Mouse (Mus musculus) embryonic facial prominence, embryonic 15.5 days (tissue): ENCODE results near the gene Glmp. TPM values are rescaled to one million over a fixed set of nuclear protein-coding genes. Genes with fewer than 3 reads are reported as not detected.

Experiments used
- ATAC-seq: fragments of 200-750 bp; cut with Nextera tagmentation; 2 replicates; pipeline ENCODE4 v1.8.0; 2017; ENCODE audit warnings: low read depth, moderate TSS enrichment; ENCODE audit not compliant: insufficient number of reproducible peaks, low FRiP score, low TSS enrichment
- H3K27ac ChIP-seq: fragments of 300-500 bp; sonication (generic); replicated peaks from 2 replicates; pipeline ENCODE4 v1.5.1; 2015; ENCODE audit warnings: mild to moderate bottlenecking, inconsistent platforms
- H3K27me3 ChIP-seq: fragments of 300-500 bp; sonication (generic); 2 replicates; pipeline ENCODE4 v1.6.1; 2015; ENCODE audit warnings: inconsistent platforms
- H3K36me3 ChIP-seq: fragments of 300-500 bp; sonication (generic); 2 replicates; pipeline ENCODE4 v1.6.1; 2015; ENCODE audit warnings: mild to moderate bottlenecking, inconsistent platforms
- H3K4me1 ChIP-seq: fragments of 300-500 bp; sonication (generic); 2 replicates; pipeline ENCODE4 v1.6.1; 2015; ENCODE audit warnings: inconsistent platforms
- H3K4me2 ChIP-seq: fragments of 300-500 bp; sonication (generic); replicated peaks from 2 replicates; pipeline ENCODE4 v1.6.1; 2015; ENCODE audit warnings: mild to moderate bottlenecking, inconsistent platforms
- H3K4me3 ChIP-seq: fragments of 300-500 bp; sonication (generic); replicated peaks from 2 replicates; pipeline ENCODE4 v1.5.1; 2015; ENCODE audit warnings: mild to moderate bottlenecking, inconsistent platforms
- H3K9ac ChIP-seq: fragments of 300-500 bp; sonication (generic); 2 replicates; pipeline ENCODE4 v1.6.1; 2015; ENCODE audit warnings: inconsistent platforms
- H3K9me3 ChIP-seq: fragments of 300-500 bp; sonication (generic); replicated peaks from 2 replicates; pipeline ENCODE4 v1.6.1; 2016; ENCODE audit warnings: inconsistent platforms
- WGBS: fragments of 180-500 bp; shearing (Covaris S2); methylation state at CpG from one replicate; pipeline ENCODE4 v1.1.7; 2015; 5-methylcytosine and 5-hydroxymethylcytosine counted together
- polyA plus RNA-seq: library from polyadenylated mRNA; unstranded; fragments of >200 nt; fragmentation: Nextera tagmentation; extraction: Ambion mirVana; gene quantifications from 2 replicates; pipeline ENCODE4 v1.2.1, GENCODE M21; 2015

Gene Glmp
- polyA plus RNA-seq, 1 experiment from 2014 or later = 212 TPM

DNA sequence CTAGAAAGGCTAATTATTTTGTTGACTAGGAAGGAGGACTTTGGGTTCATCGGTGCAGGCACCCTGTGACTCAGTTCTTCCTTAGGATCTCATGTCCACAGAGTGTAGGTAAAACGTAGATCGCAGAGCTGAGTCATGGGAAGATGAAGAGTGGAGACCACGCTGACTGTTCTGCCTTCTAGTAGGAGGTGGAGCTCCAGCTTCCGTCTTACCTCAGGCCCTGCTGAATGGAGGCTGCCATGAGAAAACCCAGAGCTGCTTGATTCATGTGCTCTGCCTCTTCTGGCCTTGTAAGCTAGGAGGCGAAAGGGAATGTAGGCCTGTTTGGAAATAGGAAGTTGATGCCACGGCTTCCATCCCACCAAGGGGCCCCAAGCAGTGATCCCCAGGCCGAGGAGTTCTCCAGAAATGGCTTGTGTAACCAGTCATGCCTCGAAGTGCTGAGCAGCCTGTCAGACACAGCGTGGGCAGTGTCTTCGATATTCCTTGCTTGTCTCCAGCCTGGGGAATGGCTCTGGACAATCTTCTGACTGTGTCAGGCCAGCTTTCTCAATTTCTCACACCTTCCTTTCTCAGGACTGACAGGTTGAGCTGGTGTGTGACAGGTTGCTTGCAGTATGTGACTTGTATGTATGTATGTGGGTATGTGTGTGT, 12.7 kb downstream of the Glmp start:
- no peak for ATAC-seq
- Histone ChIP-seq H3K4me3 (peak overlapping the region; percentile 91), H3K9me3 (no peaks in the 10 kb centered on the region), H3K27me3 (no peaks in the 10 kb centered on the region), H3K4me1 (peaks cover 26% of the 10 kb centered on the region), H3K9ac (no peak overlapping the region), H3K4me2 (peak overlapping the region; percentile 72; the same call in 1 of the 2 replicates), H3K27ac (peak overlapping the region; percentile 63; the same call in 1 of the 2 replicates), H3K36me3 (peaks cover 13% of the 10 kb centered on the region)
- 77% methylated on average over 11 of the region's 11 CpGs for WGBS

DNA sequence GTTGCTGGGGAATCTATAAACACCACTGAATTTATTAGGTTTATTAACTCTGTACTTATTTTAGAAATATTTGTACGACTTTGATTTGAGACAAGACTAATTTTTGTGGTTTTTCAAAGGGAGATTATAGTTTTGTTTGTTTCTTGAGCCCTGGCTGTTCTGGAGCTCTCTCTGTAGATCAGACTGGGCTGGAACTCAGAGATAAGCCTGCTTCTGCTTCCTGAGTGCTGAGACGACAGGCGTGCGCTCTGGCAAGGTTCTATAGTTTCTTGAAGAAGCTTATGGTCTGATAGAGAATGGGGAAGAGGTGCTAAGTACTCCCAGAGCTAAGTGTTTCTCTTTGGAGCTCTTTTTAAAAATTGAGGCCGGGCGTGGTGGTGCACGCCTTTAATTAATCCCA, 13.5 kb downstream of the Glmp start:
- Histone ChIP-seq H3K36me3 (peaks cover 21% of the 10 kb centered on the region), H3K9me3 (no peaks in the 10 kb centered on the region), H3K9ac (no peak overlapping the region), H3K4me1 (peaks cover 26% of the 10 kb centered on the region), H3K27me3 (no peaks in the 10 kb centered on the region), H3K4me2 (no peak overlapping the region), H3K27ac (no peak overlapping the region), H3K4me3 (no peak overlapping the region)
- no peak for ATAC-seq
- WGBS = 91% methylated on average over 7 of the region's 7 CpGs

DNA sequence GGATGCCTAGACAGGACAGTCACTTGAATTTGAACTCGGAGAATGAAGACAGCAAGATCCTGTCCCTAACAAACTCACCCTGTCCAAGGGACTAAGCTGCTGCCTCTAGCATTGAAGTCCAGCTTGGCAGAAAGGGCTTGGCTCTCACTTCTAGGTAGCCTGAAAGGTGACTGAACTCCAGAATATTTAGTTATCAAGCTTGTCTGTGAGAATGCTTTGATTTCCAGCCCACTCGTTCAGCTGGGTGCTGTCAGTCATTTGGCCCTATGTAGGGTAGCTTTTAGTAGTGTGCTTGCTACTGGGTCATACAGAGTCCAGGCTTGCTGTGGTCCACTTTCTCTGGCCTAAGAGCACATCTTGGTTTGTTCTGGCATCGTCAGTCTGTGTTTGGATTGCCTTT, 14.2 kb downstream of the Glmp start:
- no peak overlapping the region for H3K27ac ChIP-seq
- no peaks in the 10 kb centered on the region for H3K27me3 ChIP-seq
- 67% methylated on average over 3 of the region's 3 CpGs for WGBS
- H3K4me1 ChIP-seq = peaks cover 26% of the 10 kb centered on the region
- no peak overlapping the region for H3K4me2 ChIP-seq
- no peak overlapping the region for H3K9ac ChIP-seq
- no peak for ATAC-seq
- no peaks in the 10 kb centered on the region for H3K9me3 ChIP-seq
- peaks cover 28% of the 10 kb centered on the region for H3K36me3 ChIP-seq
- H3K4me3 ChIP-seq = no peak overlapping the region

DNA sequence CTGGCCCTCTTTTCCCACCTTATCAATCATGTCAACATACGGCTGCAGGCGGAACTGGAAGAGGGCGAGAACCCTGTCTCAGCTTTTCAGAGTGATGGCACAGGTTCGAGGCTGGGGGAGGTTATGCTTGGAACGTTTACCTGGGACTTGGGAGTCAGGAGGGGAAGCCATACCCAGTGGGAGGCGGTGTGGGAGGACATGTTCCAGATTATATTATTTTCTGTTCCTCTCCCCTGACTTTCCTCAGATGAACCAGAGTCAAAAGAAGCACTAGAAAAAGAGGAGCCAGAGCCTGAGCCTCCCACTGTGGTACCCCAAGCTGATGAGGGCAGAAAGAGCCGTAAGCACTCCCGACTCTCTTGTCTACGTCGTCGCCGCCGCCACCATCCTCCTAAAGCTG, 25.9 kb downstream of the Glmp start:
- ATAC-seq = no peak
- Histone ChIP-seq H3K27me3 (no peaks in the 10 kb centered on the region), H3K9me3 (no peaks in the 10 kb centered on the region), H3K4me2 (no peak overlapping the region), H3K36me3 (peaks cover 98% of the 10 kb centered on the region), H3K4me1 (no peaks in the 10 kb centered on the region), H3K4me3 (no peak overlapping the region), H3K27ac (no peak overlapping the region), H3K9ac (no peak overlapping the region)
- WGBS = 90% methylated on average over 13 of the region's 13 CpGs

DNA sequence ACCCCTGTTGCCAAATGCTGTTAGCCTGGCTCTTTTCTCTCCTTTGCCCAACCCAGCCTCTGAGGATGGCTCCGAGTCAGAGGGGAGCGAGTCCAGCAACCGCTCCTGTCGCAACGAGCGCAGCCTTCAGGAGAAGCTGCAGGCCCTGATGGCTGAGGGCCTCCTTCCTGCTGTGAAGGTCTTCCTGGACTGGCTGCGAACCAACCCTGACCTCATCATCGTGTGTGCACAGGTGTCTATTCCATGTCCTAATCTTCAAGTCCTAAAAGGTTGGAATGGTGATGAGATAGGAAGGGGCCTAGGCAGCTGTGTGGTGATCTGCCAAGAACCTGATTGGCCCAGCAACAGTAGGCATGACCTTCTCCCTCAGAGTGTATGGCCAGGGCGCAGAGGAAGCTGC, 28.1 kb downstream of the Glmp start:
- Histone ChIP-seq H3K9me3 (no peaks in the 10 kb centered on the region), H3K27me3 (no peaks in the 10 kb centered on the region), H3K27ac (no peak overlapping the region), H3K36me3 (peaks cover 97% of the 10 kb centered on the region), H3K4me3 (no peak overlapping the region), H3K4me1 (no peaks in the 10 kb centered on the region), H3K4me2 (no peak overlapping the region), H3K9ac (no peak overlapping the region)
- WGBS = 86% methylated on average over 9 of the region's 9 CpGs
- ATAC-seq = no peak

DNA sequence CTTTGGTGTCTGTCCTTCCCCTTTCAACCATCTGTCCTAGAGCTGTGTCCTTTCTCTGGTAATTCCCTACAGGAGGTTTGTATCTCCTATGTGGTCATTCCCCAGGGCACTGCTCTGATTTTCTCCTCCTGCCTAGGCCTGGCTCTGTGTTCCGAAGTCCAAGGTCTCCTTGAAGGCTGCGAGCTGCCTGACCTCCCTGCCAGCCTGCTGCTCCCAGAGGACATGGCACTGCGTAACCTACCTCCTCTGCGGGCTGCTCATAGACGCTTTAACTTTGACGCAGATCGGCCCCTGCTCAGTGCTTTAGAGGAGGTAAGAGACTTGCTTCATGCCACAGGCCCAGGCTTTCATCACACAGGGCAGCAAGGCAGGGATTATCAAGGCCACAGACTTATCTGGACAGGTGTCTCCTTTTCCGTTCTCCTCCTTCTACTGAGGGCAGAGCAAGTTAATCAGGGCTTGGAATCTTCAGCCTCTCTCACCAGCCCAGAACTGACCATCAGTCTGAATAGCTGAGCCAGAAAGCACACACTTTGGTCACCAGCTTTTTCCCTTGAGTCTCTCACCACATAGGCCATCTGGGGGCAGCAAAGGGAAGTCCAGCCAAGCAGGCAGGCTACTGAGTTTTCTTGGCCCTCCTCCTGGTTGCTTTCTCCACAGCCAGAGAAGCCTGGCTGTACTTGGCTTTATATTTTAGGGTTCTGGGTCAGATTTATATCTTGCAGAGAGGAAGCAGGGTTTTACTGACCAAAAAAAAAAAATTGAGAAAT, 29.8 kb downstream of the Glmp start:
- Histone ChIP-seq H3K27me3 (no peaks in the 10 kb centered on the region), H3K36me3 (peaks cover 98% of the 10 kb centered on the region), H3K27ac (no peak overlapping the region), H3K9ac (no peak overlapping the region), H3K4me1 (no peaks in the 10 kb centered on the region), H3K9me3 (no peaks in the 10 kb centered on the region), H3K4me3 (no peak overlapping the region), H3K4me2 (no peak overlapping the region)
- no peak for ATAC-seq
- 94% methylated on average over 8 of the region's 8 CpGs for WGBS

DNA sequence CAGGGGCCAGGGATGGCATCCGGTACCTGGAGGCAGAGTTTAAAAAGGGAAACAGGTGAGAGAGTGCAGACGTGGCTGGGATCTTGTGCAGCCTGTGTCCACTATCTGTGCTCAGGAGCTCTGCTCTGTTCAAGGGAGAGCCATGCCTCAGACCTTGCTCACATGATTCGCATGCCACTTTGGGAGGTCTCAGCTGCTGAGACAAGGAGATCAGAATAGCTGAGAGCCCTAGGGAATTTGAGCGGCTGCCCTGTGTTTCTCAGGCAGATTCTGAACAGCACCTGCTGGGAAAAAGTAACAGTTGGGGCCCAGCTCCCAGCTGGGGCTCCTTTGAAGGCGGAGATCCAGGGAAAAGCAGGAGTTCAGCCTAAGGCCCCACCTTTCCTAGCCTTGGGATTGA, 34.8 kb downstream of the Glmp start:
- ATAC-seq = peak; percentile 31; the same call in 1 of the 2 replicates
- Histone ChIP-seq H3K9ac (no peak overlapping the region), H3K4me2 (no peak overlapping the region), H3K27me3 (no peaks in the 10 kb centered on the region), H3K4me1 (peaks cover 7% of the 10 kb centered on the region), H3K36me3 (peaks cover 78% of the 10 kb centered on the region), H3K27ac (no peak overlapping the region), H3K4me3 (no peak overlapping the region), H3K9me3 (no peaks in the 10 kb centered on the region)
- 59% methylated on average over 5 of the region's 5 CpGs for WGBS

DNA sequence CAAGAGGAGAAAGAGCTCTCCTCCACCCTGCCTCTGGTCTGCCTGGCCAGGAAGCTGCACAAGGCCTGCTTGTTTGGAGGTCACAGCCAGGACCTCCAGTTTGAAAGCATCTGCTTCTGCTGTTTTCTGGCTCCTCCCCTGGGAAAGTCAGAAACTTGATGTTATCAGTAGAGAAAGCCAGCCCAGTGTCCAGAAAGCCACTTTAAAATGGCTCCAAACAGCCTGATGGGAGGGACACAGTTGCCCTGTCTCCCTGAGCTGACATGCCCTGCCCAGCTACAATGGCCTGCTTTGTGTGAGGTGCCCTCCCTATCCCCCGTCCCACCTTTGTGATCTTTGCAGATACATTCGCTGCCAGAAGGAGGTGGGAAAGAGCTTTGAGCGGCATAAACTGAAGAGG, 35.2 kb downstream of the Glmp start:
- Histone ChIP-seq H3K9me3 (no peaks in the 10 kb centered on the region), H3K4me3 (no peak overlapping the region), H3K36me3 (peaks cover 74% of the 10 kb centered on the region), H3K4me1 (peaks cover 11% of the 10 kb centered on the region), H3K4me2 (no peak overlapping the region), H3K27me3 (peaks cover 3% of the 10 kb centered on the region; the same call in 1 of the 2 replicates), H3K9ac (no peak overlapping the region), H3K27ac (no peak overlapping the region)
- WGBS = 33% methylated on average over 3 of the region's 3 CpGs
- no peak for ATAC-seq

DNA sequence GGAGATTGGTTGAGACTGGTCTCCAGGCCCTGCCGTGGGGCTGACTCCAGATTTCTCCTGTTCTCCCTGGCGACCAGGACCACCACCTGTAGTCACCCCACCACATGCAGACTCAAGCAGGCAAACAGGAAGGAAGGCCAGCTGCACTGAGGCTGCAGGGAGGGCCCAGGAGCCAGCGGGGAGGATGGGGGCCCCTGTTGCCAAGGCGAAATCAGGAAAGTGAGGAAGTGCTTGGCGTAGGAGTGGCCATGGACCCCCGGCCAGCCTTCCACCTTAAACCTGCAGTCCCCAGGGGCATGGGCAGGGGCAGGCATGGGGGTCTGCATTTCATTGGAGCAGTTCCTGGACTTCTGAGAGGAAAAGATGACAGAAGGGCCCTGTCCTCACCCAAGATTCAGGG, 36.3 kb downstream of the Glmp start:
- no peak for ATAC-seq
- Histone ChIP-seq H3K27me3 (peaks cover 14% of the 10 kb centered on the region), H3K4me2 (no peak overlapping the region), H3K27ac (no peak overlapping the region), H3K4me1 (peaks cover 11% of the 10 kb centered on the region), H3K4me3 (no peak overlapping the region), H3K36me3 (peaks cover 63% of the 10 kb centered on the region), H3K9me3 (no peaks in the 10 kb centered on the region), H3K9ac (no peak overlapping the region)
- 59% methylated on average over 6 of the region's 6 CpGs for WGBS

DNA sequence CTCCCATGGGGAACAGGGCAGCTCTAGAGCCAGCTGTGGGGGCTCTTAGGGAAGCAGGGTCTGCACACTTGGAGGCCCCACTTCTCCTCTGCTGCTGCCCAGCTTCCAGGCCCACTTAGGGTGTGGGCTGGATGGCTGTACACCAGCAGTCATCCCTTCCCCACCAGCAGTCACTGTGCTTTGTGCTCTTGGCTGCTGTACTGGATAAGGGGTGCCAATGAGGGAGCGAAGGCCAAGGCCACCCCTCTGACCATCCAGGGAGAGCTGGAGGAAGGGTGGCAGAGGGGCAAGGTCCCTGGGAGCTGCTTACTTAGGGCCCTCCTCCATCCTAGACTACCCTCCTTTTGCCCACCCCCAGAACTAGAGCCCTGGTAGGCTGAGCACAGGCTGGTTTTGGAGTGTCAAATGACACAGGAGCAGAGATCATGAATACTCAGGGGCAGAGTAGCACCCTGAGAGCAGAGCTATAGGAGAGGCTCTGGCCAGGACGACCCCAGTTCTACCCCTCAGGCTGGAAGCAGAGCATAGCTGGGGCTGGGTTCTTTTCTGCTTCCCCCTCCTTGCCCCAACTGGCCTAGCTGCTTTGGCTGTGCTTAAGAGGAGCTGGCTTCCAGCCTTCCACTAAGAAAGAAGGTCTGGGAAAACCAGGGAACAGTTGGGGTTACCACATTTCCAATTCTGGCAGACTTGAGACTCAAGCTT, 36.9 kb downstream of the Glmp start:
- H3K27ac ChIP-seq = no peak overlapping the region
- ATAC-seq = no peak
- H3K36me3 ChIP-seq = peaks cover 56% of the 10 kb centered on the region
- WGBS = 79% methylated on average over 2 of the region's 2 CpGs
- no peak overlapping the region for H3K4me3 ChIP-seq
- H3K9me3 ChIP-seq = no peaks in the 10 kb centered on the region
- H3K27me3 ChIP-seq = peaks cover 16% of the 10 kb centered on the region
- no peak overlapping the region for H3K9ac ChIP-seq
- H3K4me2 ChIP-seq = no peak overlapping the region
- peaks cover 11% of the 10 kb centered on the region for H3K4me1 ChIP-seq

DNA sequence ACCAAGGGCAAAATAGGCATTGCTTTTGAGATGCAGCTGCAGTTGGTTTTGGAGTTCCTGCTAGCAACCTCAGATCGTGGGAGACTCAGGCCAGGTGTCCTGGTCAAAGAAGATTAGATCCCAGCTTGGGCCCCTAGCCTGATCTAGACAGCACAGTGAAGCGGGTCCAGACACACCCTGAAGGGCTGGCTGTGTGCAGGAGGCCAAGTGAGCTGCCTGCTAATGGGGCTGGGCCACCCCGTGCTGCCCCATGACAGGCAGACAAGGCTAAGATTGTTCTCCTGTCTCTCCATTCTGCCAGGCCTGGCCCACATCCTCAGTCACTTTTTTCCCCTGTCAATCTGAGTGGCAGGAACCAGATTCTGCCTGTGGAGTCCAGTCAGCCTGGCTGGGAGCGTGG, 38.9 kb downstream of the Glmp start:
- Histone ChIP-seq H3K9me3 (no peaks in the 10 kb centered on the region), H3K4me2 (no peak overlapping the region), H3K9ac (no peak overlapping the region), H3K27me3 (peaks cover 16% of the 10 kb centered on the region), H3K4me1 (peaks cover 11% of the 10 kb centered on the region), H3K27ac (peak overlapping the region; percentile 59), H3K4me3 (no peak overlapping the region), H3K36me3 (peaks cover 38% of the 10 kb centered on the region)
- WGBS = 46% methylated on average over 4 of the region's 4 CpGs
- no peak for ATAC-seq
